Mouse (Mus musculus): ENCODE measurements around the gene Apol7a.

Gene Apol7a

DNA sequence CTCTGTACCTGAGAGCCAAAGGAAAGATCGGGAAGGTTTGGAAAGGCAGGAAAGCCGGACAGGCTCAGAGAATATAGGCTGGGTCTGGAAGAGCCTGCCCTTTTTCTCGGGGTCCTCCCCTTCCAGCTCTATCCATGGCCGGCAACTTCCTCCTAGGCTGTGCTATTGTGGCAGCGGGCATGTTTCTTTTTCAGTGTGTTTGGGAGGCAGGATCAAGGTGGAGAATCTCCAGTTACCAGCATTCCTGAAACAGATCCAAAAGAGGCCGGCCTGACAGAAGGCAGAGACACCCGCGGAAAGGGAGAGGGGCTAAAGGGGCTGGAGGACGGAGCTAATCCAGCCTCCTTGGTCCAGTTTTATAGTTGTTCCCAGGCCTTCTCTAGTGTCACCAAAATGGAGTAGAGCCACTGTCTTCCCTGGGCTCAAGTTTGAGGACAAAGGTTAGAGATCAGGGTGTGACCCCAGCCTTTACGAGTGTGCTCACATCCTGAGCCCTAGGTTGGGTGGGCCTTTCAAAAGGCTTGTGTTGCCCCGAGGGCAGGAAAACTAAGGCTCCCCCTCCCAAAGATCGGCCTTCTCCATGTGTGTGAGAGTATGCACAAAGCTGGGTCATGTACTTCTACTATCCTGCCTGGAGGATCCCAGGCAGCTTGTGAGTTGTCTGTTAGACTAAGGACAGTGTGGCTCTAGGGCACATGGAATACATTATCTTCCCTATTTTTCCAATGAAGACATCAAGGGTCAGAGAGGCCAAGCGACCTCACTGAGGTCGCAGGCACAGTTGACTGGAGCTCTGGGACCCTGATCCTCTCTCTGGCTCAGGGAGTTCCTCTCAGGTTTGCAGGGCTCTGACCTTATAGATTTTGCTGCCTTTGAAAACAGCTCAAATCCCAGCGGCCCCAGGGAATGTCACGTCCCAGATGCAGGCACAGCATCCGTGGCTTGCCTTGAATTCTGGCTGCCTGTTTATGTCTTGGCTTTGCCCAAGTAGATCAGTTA, 54.5 kb downstream of the Apol7a start:
- no peak for DNase-seq

DNA sequence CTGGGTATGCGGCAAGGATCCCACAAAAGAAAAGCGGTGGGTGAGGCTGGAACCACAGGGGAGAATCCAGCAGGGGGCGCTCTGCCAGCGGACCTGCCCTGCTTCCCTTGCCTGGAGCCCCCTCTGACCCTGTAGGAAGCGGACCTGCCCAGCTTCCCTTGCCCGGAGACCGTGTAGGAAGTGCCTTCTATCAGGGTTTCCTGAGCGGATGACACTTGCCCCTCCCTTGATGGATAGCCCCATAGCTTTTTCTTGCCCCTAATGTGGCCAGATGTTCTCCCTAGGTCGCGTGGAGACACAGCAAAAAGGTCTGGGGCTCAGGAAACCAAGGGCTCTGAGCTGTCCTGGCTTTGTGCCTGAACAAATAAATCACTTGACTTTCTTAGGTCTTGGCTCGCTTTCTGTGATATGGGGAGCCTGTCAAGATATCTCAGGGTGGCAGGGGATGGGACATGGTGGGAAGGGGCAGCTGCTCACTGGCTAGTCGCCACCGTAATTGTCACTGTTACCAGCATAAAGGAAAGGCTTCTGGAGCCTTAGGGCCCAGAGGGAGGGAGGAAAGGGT, 55.3 kb downstream of the Apol7a start:
- peak; percentile 76 to 78 for DNase-seq

DNA sequence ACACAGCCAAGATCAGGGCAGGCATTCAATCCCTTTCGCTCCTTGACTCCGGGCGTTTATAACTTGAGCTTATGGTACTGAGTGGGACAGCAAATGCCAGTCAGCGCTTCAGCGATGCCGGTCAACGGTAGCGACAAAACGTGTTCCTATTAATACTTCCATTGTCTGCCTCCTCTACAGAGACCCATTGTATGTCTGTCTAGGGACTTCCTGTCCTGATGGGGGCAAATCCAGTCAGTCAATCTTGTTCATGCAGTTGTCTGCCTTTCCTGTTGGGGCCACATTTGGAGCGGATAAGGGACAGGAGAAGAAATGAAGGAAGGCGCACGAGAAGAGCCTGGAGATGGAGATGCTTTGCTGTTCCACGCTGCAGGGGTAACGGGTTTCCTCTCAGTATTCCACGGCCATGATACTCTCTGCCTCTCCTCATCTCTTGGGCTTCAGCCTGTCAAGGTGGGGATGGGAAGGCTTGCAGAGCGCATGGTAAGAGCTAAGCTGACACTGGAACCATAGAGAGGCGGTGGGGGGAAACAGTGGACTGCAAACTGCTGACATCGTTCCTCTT, 55.9 kb downstream of the Apol7a start:
- DNase-seq, result no peak

DNA sequence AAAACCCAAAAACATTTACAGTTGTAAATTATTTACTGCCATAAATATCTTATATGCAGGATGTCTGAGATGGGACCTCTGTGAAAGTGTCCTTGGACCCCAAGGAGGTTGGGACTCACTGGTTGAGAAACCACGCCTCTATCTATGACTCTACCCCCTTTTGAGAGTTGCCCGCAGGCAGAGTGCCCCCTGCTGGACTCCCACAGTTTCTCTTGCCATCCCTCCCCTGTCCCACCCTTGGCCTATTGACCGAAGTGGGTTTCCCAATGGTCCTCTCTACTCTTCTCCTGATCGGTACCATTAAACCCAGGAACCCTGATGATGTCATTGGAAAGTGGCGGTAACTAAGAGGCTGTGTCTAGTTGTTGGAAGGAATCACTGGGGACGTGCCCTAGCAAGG, 56.9 kb downstream of the Apol7a start:
- no peak for DNase-seq

DNA sequence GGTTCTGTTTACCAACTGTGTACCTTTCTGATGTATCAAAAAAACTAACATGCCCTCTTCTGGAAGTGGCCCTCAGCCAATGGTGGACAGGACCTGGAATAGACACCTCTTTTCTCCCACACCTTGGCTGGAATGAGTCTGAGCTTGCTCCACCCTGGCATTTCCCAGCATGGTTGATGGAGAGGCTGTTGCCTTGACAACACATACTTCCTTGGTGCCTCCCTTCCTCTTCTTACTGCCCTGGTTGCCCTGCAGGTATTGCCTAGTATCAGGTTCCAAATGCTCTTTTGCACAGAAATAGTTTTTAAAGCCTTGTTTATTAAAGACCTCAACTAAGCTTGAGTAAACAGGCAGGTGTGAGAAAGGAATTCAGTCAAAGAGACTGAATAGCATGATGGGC, 58.3 kb downstream of the Apol7a start:
- no peak for DNase-seq

DNA sequence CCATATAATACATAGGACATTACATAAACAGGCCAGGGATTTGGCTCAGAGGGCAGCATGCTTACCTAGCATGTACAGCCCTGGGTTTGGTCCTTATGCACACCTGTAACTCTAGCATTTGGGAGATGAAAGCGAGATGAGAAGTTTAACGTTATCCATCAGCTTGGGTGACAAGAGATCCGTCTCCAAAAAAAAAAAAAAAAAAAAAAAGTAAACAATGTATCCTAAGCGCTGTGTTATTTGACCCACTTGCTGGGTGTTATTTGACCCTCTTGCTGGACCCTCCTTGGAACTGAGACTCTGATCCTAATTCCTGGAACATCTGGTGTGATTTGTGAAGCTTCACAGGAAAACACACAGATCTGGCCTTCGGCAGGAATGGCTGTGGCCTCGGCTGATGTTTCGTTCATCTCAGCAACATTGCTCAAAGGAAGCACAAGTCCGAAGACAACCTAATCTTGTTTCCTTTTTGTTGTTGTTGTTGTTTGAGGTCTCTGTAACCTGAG, 59.9 kb downstream of the Apol7a start:
- DNase-seq, result no peak

DNA sequence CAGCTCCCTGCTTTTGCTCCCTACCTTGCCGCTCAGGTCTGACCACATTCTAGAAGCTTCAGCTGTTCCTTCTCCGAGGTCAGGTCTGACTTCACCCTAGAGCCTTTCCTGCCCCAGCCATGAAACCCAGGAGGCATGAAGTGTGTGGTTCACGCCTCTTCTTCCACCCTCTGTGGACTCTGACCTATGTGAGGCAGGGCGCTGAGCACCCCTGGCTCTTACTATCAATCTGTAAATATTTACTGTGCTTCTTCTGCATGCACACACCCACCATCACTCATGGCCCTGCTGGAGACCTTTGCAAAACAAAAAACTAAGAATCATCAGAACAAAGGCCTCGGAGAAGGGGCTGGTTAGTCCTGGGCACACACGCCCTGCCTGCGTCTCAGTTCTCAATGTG, 60.5 kb downstream of the Apol7a start:
- no peak for DNase-seq
